Mouse (Mus musculus): Measurements from ENCODE around the gene Cpne4. TPM values are rescaled to one million over a fixed set of nuclear protein-coding genes. Genes with fewer than 3 reads are reported as not detected.

Gene Cpne4
- polyA plus RNA-seq, 1 experiment = 5.0 TPM

- Histone ChIP-seq H3K4me1 (ENCODE audit: control insufficient read depth, insufficient read depth, low read length) (no peaks in the 10 kb centered on the region), H3K27ac (ENCODE audit: control insufficient read depth, insufficient read depth, low read depth, low read length) (peak within 1 kb of the TSS; percentile 88), H3K27me3 (ENCODE audit: control insufficient read depth, insufficient read depth, low read length) (no peaks in the 10 kb centered on the region), H3K36me3 (ENCODE audit: control insufficient read depth, insufficient read depth, low read length) (no peaks in the 10 kb centered on the region; the same call in 1 of the 2 replicates), H3K4me3 (ENCODE audit: control insufficient read depth, low read depth, low read length) (peak within 1 kb of the TSS; percentile 99)
- peak; percentile 72 for TF ChIP-seq POLR2A (IDR thresholded peaks at IDR 0.05; ENCODE audit: control insufficient read depth, low read depth, low read length)
- no peak for TF ChIP-seq CTCF (IDR thresholded peaks at IDR 0.05; ENCODE audit: control insufficient read depth, insufficient read depth, insufficient replicate concordance, low read depth, low read length)
These were observed 506.1 kb downstream of the Cpne4 start, which contains the start of gene Mrpl3 for GRCm38 (mm10) chr9:105053147-105053557. Mrpl3 (plus strand) TSS chr9:105053239.

- Histone ChIP-seq H3K36me3 (ENCODE audit: control insufficient read depth, insufficient read depth, low read length) (no peaks in the 10 kb centered on the region; the same call in 1 of the 2 replicates), H3K4me1 (ENCODE audit: control insufficient read depth, insufficient read depth, low read length) (no peaks in the 10 kb centered on the region), H3K4me3 (ENCODE audit: control insufficient read depth, low read depth, low read length) (peak overlapping the region; percentile 99; the same call in 1 of the 2 replicates), H3K27me3 (ENCODE audit: control insufficient read depth, insufficient read depth, low read length) (no peaks in the 10 kb centered on the region), H3K27ac (ENCODE audit: control insufficient read depth, insufficient read depth, low read depth, low read length) (peak overlapping the region; percentile 88; the same call in 1 of the 2 replicates)
- TF ChIP-seq CTCF (IDR thresholded peaks at IDR 0.05; ENCODE audit: control insufficient read depth, insufficient read depth, insufficient replicate concordance, low read depth, low read length) (no peak), POLR2A (IDR thresholded peaks at IDR 0.05; ENCODE audit: control insufficient read depth, low read depth, low read length) (no peak)
These were observed 506.7 kb downstream of the Cpne4 start for GRCm38 (mm10) chr9:105053812-105054211.

GRCm38 (mm10) chr9:105069106-105069505, 522.0 kb downstream of the Cpne4 start:
- H3K36me3 ChIP-seq (ENCODE audit: control insufficient read depth, insufficient read depth, low read length) = peaks cover 4% of the 10 kb centered on the region
- TF ChIP-seq CTCF (IDR thresholded peaks at IDR 0.05; ENCODE audit: control insufficient read depth, insufficient read depth, insufficient replicate concordance, low read depth, low read length) (no peak), POLR2A (IDR thresholded peaks at IDR 0.05; ENCODE audit: control insufficient read depth, low read depth, low read length) (no peak)
- no peak overlapping the region for H3K4me3 ChIP-seq (ENCODE audit: control insufficient read depth, low read depth, low read length)
- peaks cover 5% of the 10 kb centered on the region; the same call in 1 of the 2 replicates for H3K4me1 ChIP-seq (ENCODE audit: control insufficient read depth, insufficient read depth, low read length)
- H3K27me3 ChIP-seq (ENCODE audit: control insufficient read depth, insufficient read depth, low read length) = no peaks in the 10 kb centered on the region
- H3K27ac ChIP-seq (ENCODE audit: control insufficient read depth, insufficient read depth, low read depth, low read length) = no peak overlapping the region

- no peak for TF ChIP-seq CTCF (IDR thresholded peaks at IDR 0.05; ENCODE audit: control insufficient read depth, insufficient read depth, insufficient replicate concordance, low read depth, low read length)
- TF ChIP-seq POLR2A (IDR thresholded peaks at IDR 0.05; ENCODE audit: control insufficient read depth, low read depth, low read length) = no peak
- H3K4me3 ChIP-seq (ENCODE audit: control insufficient read depth, low read depth, low read length) = no peak overlapping the region
- no peak overlapping the region for H3K27ac ChIP-seq (ENCODE audit: control insufficient read depth, insufficient read depth, low read depth, low read length)
- peaks cover 2% of the 10 kb centered on the region; the same call in 1 of the 2 replicates for H3K36me3 ChIP-seq (ENCODE audit: control insufficient read depth, insufficient read depth, low read length)
- H3K27me3 ChIP-seq (ENCODE audit: control insufficient read depth, insufficient read depth, low read length) = no peaks in the 10 kb centered on the region
- no peaks in the 10 kb centered on the region for H3K4me1 ChIP-seq (ENCODE audit: control insufficient read depth, insufficient read depth, low read length)
These were observed 526.1 kb downstream of the Cpne4 start for GRCm38 (mm10) chr9:105072991-105073748.

- Histone ChIP-seq H3K27ac (ENCODE audit: control insufficient read depth, insufficient read depth, low read depth, low read length) (no peak overlapping the region), H3K36me3 (ENCODE audit: control insufficient read depth, insufficient read depth, low read length) (peaks cover 1% of the 10 kb centered on the region; the same call in 1 of the 2 replicates), H3K4me1 (ENCODE audit: control insufficient read depth, insufficient read depth, low read length) (no peaks in the 10 kb centered on the region), H3K27me3 (ENCODE audit: control insufficient read depth, insufficient read depth, low read length) (no peaks in the 10 kb centered on the region), H3K4me3 (ENCODE audit: control insufficient read depth, low read depth, low read length) (no peak overlapping the region)
- TF ChIP-seq CTCF (IDR thresholded peaks at IDR 0.05; ENCODE audit: control insufficient read depth, insufficient read depth, insufficient replicate concordance, low read depth, low read length) (no peak), POLR2A (IDR thresholded peaks at IDR 0.05; ENCODE audit: control insufficient read depth, low read depth, low read length) (no peak)
These were observed 527.8 kb downstream of the Cpne4 start for GRCm38 (mm10) chr9:105074851-105075250.

GRCm38 (mm10) chr9:105076756-105077424, 529.8 kb downstream of the Cpne4 start:
- no peak overlapping the region for H3K27ac ChIP-seq (ENCODE audit: control insufficient read depth, insufficient read depth, low read depth, low read length)
- H3K36me3 ChIP-seq (ENCODE audit: control insufficient read depth, insufficient read depth, low read length) = peaks cover 1% of the 10 kb centered on the region; the same call in 1 of the 2 replicates
- H3K27me3 ChIP-seq (ENCODE audit: control insufficient read depth, insufficient read depth, low read length) = no peaks in the 10 kb centered on the region
- no peak overlapping the region for H3K4me3 ChIP-seq (ENCODE audit: control insufficient read depth, low read depth, low read length)
- H3K4me1 ChIP-seq (ENCODE audit: control insufficient read depth, insufficient read depth, low read length) = no peaks in the 10 kb centered on the region
- TF ChIP-seq CTCF (IDR thresholded peaks at IDR 0.05; ENCODE audit: control insufficient read depth, insufficient read depth, insufficient replicate concordance, low read depth, low read length) (no peak), POLR2A (IDR thresholded peaks at IDR 0.05; ENCODE audit: control insufficient read depth, low read depth, low read length) (no peak)

- Histone ChIP-seq H3K36me3 (ENCODE audit: control insufficient read depth, insufficient read depth, low read length) (peaks cover 1% of the 10 kb centered on the region; the same call in 1 of the 2 replicates), H3K27ac (ENCODE audit: control insufficient read depth, insufficient read depth, low read depth, low read length) (no peak overlapping the region)
These were observed 531.4 kb downstream of the Cpne4 start for GRCm38 (mm10) chr9:105078460-105078859.

More at GRCm38 (mm10) chr9:105078460-105078859, 531.4 kb downstream of the Cpne4 start:
- Histone ChIP-seq H3K27me3 (ENCODE audit: control insufficient read depth, insufficient read depth, low read length) (no peaks in the 10 kb centered on the region), H3K4me1 (ENCODE audit: control insufficient read depth, insufficient read depth, low read length) (no peaks in the 10 kb centered on the region), H3K4me3 (ENCODE audit: control insufficient read depth, low read depth, low read length) (no peak overlapping the region)
- TF ChIP-seq CTCF (IDR thresholded peaks at IDR 0.05; ENCODE audit: control insufficient read depth, insufficient read depth, insufficient replicate concordance, low read depth, low read length) = no peak
- TF ChIP-seq POLR2A (IDR thresholded peaks at IDR 0.05; ENCODE audit: control insufficient read depth, low read depth, low read length) = no peak

Data from testis, adult 2 months (tissue).